Mouse (Mus musculus): Measurements from ENCODE around the gene Tmem121b. TPM values are rescaled to one million over a fixed set of nuclear protein-coding genes. Genes with fewer than 3 reads are reported as not detected.
A peak's percentile ranks its signal among the peaks of the same experiment; 100 is the strongest.

Tmem121b gene
- total RNA-seq (2014; rRNA removed) (27.2 and 30.5 TPM in 2 replicates), polyA plus RNA-seq (2015; fragmentation: Nextera tagmentation; extraction: Ambion mirVana) (2.5 and 2.7 TPM in 2 replicates)

DNA sequence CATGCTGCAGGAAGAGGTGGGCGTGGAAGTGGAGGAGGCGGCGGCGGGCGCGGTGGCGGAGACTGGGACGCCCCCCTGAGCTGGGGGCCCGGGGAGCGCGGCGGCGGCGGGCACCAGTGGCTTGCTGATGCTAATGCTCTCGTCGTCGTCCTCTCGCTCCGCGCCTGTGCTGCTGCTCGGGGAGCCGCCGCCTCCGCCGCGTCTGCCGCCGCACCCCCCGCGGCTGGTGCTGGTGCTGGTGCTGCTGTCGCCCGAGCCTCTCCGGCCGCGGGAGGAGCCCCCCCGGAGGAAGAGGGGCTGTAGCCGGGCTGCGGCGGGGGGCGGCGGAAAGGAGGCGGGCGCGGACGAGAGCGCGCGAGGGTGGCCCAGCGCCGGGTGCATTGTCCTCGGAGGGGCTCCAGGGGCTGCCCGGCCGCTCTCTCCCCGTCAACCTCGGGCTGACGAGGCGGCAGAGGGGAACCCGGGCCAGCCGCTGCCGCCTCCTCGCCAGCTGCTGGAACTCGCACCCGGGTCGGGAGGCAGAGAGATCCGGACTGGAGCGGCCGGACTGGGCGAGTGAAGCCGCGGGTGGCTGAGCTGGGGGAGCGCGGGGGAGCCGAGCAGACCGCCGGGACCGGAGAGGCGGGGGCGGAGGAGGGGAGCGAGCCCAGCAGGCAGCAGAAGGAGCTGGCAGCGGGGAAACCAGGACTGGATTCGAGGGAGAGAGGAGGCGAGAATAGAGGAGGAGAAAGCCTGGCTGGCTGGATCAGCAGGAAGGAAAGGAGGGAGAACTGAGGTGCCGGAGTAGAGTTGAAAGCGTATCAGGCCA is at the start of gene Tmem121b:
Gene Tmem121b (minus strand): TSS at position 434 of the 808 bp plus-strand sequence.
- peak within 1 kb of the TSS; percentile 69 for H3K4me2 ChIP-seq (ENCODE audit: low read depth, low read length, poor library complexity, severe bottlenecking)
- no peak for TF ChIP-seq CTCF (IDR thresholded peaks at IDR 0.05)
- H3K9me3 ChIP-seq (ENCODE audit: low read length), result no peaks in the 10 kb centered on the region
- no peaks in the 10 kb centered on the region for H3K27me3 ChIP-seq (ENCODE audit: insufficient read depth, low read length)
- H3K27ac ChIP-seq (ENCODE audit: low read depth, low read length), result peak within 1 kb of the TSS; percentile 87
- peaks cover 16% of the 10 kb centered on the region for H3K4me1 ChIP-seq (ENCODE audit: insufficient read depth, low read length)
- peak within 1 kb of the TSS; percentile 81 for H3K9ac ChIP-seq (replicated peaks; ENCODE audit: low read length, poor library complexity, severe bottlenecking)
- ATAC-seq (ENCODE audit: low FRiP score) (peak; percentile 75), DNase-seq (ENCODE audit: low spot score) (peak; percentile 90)
- no peaks in the 10 kb centered on the region for H3K36me3 ChIP-seq (ENCODE audit: insufficient read depth, low read length)
- peak within 1 kb of the TSS; percentile 74 for H3K4me3 ChIP-seq (ENCODE audit: low read depth, low read length)
- under 1% methylated on average over 47 of the region's 84 CpGs for WGBS

DNA sequence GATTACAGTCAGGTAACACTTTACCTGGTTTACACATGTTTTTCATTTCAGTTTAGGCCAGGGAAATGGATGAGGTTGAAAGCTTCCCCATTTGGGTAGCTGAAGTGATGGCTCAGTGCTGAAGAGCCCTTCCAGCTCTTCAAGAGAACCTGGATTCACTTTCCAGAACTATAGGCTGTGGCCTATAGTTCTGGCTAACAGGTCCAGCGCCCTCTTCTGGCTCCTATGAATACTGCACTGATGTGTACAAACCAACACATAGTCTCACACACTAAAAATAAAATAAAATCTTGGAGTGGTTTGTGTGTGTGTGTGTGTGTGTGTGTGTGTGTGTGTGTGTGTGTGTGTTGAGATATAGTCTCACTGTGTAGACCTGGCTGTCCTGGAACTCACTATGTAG is 48.5 kb upstream of the Tmem121b start:
- peak; percentile 43 for TF ChIP-seq CTCF (IDR thresholded peaks at IDR 0.05)
- Histone ChIP-seq H3K27me3 (ENCODE audit: insufficient read depth, low read length) (no peaks in the 10 kb centered on the region), H3K4me1 (ENCODE audit: insufficient read depth, low read length) (peaks cover 8% of the 10 kb centered on the region; the same call in 1 of the 2 replicates), H3K36me3 (ENCODE audit: insufficient read depth, low read length) (no peaks in the 10 kb centered on the region), H3K4me2 (ENCODE audit: low read depth, low read length, poor library complexity, severe bottlenecking) (no peak overlapping the region), H3K9me3 (ENCODE audit: low read length) (no peaks in the 10 kb centered on the region), H3K27ac (ENCODE audit: low read depth, low read length) (no peak overlapping the region), H3K9ac (replicated peaks; ENCODE audit: low read length, poor library complexity, severe bottlenecking) (no peak overlapping the region), H3K4me3 (ENCODE audit: low read depth, low read length) (no peak overlapping the region)
- whole genome bisulfite sequencing, result 15% methylated on average over 1 of the region's 1 CpGs
- DNase-seq (ENCODE audit: low spot score) (peak; percentile 6), ATAC-seq (ENCODE audit: low FRiP score) (no peak)

DNA sequence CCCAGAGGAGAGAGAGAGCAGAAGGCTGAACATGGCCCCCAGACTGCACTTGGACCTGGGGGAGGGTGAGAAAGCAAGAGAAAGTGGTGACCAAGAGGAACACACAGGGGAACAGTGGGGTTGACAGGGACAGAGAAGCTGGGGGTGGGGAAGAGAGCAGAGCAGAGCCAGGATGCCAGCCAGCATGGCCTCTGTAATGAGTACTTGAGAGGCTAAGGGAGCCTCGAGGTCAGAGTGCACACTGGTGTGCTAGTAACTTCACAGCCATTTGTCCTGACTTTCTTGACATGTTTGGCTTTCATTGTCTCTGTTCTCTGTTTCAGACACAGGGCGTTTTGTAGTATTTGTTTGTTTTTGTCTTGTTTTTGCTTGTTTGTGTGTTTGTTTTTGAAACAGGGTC is 47.8 kb upstream of the Tmem121b start:
- no peak overlapping the region for H3K4me2 ChIP-seq (ENCODE audit: low read depth, low read length, poor library complexity, severe bottlenecking)
- H3K9ac ChIP-seq (replicated peaks; ENCODE audit: low read length, poor library complexity, severe bottlenecking), result no peak overlapping the region
- H3K9me3 ChIP-seq (ENCODE audit: low read length), result no peaks in the 10 kb centered on the region
- H3K4me3 ChIP-seq (ENCODE audit: low read depth, low read length), result no peak overlapping the region
- WGBS, result 45% methylated on average over 2 of the region's 2 CpGs
- no peaks in the 10 kb centered on the region for H3K27me3 ChIP-seq (ENCODE audit: insufficient read depth, low read length)
- no peak for DNase-seq (ENCODE audit: low spot score)
- peaks cover 8% of the 10 kb centered on the region; the same call in 1 of the 2 replicates for H3K4me1 ChIP-seq (ENCODE audit: insufficient read depth, low read length)
- TF ChIP-seq CTCF (IDR thresholded peaks at IDR 0.05), result no peak
- ATAC-seq (ENCODE audit: low FRiP score), result no peak
- H3K27ac ChIP-seq (ENCODE audit: low read depth, low read length), result no peak overlapping the region
- no peaks in the 10 kb centered on the region for H3K36me3 ChIP-seq (ENCODE audit: insufficient read depth, low read length)

DNA sequence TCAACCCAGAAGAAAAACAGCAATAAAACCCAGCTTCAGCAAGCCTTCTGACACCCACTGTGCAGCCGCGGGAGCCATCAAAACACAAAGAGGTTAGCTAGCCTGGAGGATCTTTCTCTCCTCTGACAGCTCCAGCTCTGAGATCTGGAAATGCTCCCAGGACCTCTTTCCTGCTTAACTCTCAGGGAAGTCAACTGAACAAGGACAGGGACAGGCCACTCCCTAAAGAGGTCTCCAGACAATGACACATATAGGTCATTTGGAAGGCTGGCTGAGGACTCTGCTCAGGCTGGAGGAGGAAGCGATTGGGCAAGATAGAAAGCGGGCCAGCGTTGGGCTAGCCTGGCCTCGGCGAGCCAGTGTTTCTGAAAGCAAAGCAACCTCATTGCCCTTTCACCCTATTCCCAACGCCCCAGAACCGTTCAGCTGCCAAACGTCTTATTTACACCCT is 46.2 kb upstream of the Tmem121b start:
- Histone ChIP-seq H3K36me3 (ENCODE audit: insufficient read depth, low read length) (no peaks in the 10 kb centered on the region), H3K4me3 (ENCODE audit: low read depth, low read length) (no peak overlapping the region; the same call in 1 of the 2 replicates), H3K9ac (replicated peaks; ENCODE audit: low read length, poor library complexity, severe bottlenecking) (no peak overlapping the region), H3K27me3 (ENCODE audit: insufficient read depth, low read length) (no peaks in the 10 kb centered on the region), H3K27ac (ENCODE audit: low read depth, low read length) (no peak overlapping the region), H3K4me1 (ENCODE audit: insufficient read depth, low read length) (peaks cover 8% of the 10 kb centered on the region; the same call in 1 of the 2 replicates), H3K4me2 (ENCODE audit: low read depth, low read length, poor library complexity, severe bottlenecking) (peak overlapping the region; percentile 62; the same call in 1 of the 2 replicates), H3K9me3 (ENCODE audit: low read length) (no peaks in the 10 kb centered on the region)
- WGBS, result 49% methylated on average over 10 of the region's 10 CpGs
- no peak for TF ChIP-seq CTCF (IDR thresholded peaks at IDR 0.05)
- DNase-seq (ENCODE audit: low spot score), result peak; percentile 17
- 0 out of 2 replicates have a peak, but pooled peaks have one; percentile 18 for ATAC-seq (ENCODE audit: low FRiP score)

DNA sequence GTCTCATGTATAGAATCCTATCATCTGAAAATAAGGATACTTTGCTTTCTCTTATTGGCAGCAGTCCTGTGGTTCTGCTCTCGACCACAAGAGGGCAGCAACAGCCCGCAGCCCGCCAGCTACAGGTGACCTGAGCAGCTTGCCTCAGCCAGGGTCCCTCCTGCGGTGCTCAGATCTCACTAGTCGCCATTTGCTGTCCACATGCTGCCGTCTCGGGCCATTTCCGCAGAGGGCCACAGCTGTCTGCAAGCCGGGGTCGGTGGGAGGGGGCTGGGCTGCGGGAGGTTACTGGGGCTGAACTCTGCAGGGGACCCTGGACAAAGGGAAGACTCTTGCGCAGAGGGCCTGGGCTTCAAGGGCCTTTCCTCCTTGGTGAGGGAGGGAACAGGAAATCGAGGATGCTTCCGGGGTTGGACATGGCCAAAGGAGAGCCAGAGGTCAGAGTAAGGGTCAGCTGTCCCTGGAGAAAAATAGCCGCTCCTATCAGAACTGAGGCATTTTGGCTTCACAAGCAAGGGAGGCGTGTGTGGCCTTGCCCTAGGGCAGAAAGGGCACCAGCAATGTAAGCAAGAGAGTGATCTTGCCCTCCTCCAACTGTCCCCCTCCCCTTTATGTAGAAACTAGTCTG is 45.6 kb upstream of the Tmem121b start:
- Histone ChIP-seq H3K27ac (ENCODE audit: low read depth, low read length) (no peak overlapping the region), H3K27me3 (ENCODE audit: insufficient read depth, low read length) (no peaks in the 10 kb centered on the region), H3K4me2 (ENCODE audit: low read depth, low read length, poor library complexity, severe bottlenecking) (peak overlapping the region; percentile 62), H3K9me3 (ENCODE audit: low read length) (no peaks in the 10 kb centered on the region), H3K9ac (replicated peaks; ENCODE audit: low read length, poor library complexity, severe bottlenecking) (peak overlapping the region; percentile 54; the same call in 1 of the 2 replicates), H3K36me3 (ENCODE audit: insufficient read depth, low read length) (no peaks in the 10 kb centered on the region), H3K4me1 (ENCODE audit: insufficient read depth, low read length) (peaks cover 8% of the 10 kb centered on the region; the same call in 1 of the 2 replicates), H3K4me3 (ENCODE audit: low read depth, low read length) (peak overlapping the region; percentile 29)
- peak; percentile 99 for TF ChIP-seq CTCF (IDR thresholded peaks at IDR 0.05)
- 3% methylated on average over 16 of the region's 16 CpGs for WGBS
- peak; percentile 92 for DNase-seq (ENCODE audit: low spot score)
- peak; percentile 90 for ATAC-seq (ENCODE audit: low FRiP score)

Measured in midbrain, postnatal 0 days (tissue).